ENCODE assay signal across 14 mouse cellular contexts in the genomic region with DNA sequence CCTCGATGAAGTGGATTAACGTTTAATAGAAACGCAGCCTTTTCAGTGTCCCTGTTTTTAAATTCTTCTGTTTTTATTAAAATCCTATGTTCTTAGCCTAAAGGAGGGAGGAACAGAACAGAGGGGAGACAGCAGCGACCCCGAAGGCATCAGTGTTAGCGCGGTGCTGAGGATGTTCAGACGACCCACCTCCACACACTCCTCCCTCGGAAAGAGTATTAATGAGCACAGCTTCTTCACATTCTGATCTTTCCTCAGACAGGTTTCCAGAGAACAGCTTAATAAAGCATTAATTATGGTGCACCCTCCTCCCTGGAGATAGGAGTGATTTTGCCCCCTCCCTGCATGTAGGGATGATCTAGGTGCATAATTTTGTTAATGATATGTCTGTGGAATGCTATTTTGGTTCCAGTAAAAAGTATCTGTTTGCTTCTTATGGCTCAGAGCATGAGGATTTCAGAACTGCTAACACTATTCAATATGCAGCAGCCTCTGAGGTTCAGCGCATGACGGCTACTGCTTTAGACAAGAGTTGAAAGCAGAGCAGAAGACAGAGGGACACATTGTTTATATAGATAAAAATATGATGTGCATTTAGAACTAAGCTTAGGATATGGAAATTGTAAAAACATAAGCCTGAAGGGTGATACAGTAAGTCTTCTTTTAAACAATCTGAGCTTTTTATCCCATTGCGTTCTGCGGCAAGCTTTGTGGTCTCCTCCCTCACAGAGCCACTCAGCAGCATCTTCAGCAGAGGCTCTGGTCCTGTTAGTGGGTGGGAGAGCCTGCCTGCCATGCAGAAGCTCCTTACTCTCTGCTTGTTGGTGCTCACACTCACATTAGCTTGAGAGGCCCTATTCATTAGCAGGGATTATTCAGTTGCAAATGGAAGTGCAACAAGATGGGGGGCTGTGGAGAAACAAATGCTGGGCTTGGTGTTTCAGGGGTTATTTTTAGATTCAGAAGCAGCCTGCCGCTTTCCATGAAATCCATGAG. TPM values are rescaled to one million over a fixed set of nuclear protein-coding genes. Genes with fewer than 3 reads are reported as not detected.
DNase-seq lines count a peak whose midpoint lies in the region; ATAC-seq and TF ChIP-seq lines count a peak whose summit lies in the region.
"Had no signal": no experiment of that assay in that cellular context is flagged by ENCODE, and none has a peak within 500 bp of the region (broad histone marks: within the 10 kb centered on the region; RNA-seq: fewer than 3 reads in every experiment).

No protein-coding gene starts in this region.

- TF ChIP-seq CTCF in brain, embryonic 14.5 days (IDR thresholded peaks at IDR 0.05; ENCODE audit: borderline replicate concordance, extremely low read depth, insufficient read depth, insufficient read length), result no peak

- H3K27ac ChIP-seq in intestine, embryonic 15.5 days, result no peak overlapping the region
- no peak overlapping the region; the same call in 1 of the 2 replicates for H3K27ac ChIP-seq in intestine, embryonic 16.5 days (ENCODE audit: low read length)

- no peaks in the 10 kb centered on the region for H3K36me3 ChIP-seq in intestine, embryonic 15.5 days
- no peaks in the 10 kb centered on the region for H3K36me3 ChIP-seq in intestine, embryonic 16.5 days (ENCODE audit: control insufficient read depth, insufficient read depth, low read length)

- no peak overlapping the region for H3K9ac ChIP-seq in intestine, embryonic 15.5 days
- H3K9ac ChIP-seq in intestine, embryonic 16.5 days (ENCODE audit: low read depth, low read length), result no peak overlapping the region

- H3K9me3 ChIP-seq in intestine, embryonic 15.5 days, result no peaks in the 10 kb centered on the region
- no peaks in the 10 kb centered on the region for H3K9me3 ChIP-seq in intestine, embryonic 16.5 days (ENCODE audit: control insufficient read depth, low read length)

- no peak; the same call in 1 of the 2 replicates for ATAC-seq in intestine, embryonic 15.5 days
- ATAC-seq in intestine, embryonic 16.5 days, result no peak

- H3K27me3 ChIP-seq in intestine, embryonic 15.5 days (replicated peaks), result no peaks in the 10 kb centered on the region
- H3K27me3 ChIP-seq in intestine, embryonic 16.5 days (replicated peaks; ENCODE audit: control insufficient read depth, insufficient read depth, low read length), result no peaks in the 10 kb centered on the region
- H3K27me3 ChIP-seq: CH12.LX had no signal

- 0 out of 2 replicates have a peak overlapping the region, but pooled peaks have one; percentile 6 for H3K4me2 ChIP-seq in intestine, embryonic 15.5 days (replicated peaks)
- no peak overlapping the region for H3K4me2 ChIP-seq in intestine, embryonic 16.5 days (ENCODE audit: low read depth, low read length)

- 62% methylated on average over 14 of the region's 14 CpGs for WGBS in intestine, embryonic 15.5 days
- WGBS in intestine, embryonic 16.5 days, result 61% methylated on average over 14 of the region's 14 CpGs

- no peak overlapping the region for H3K4me3 ChIP-seq in intestine, embryonic 15.5 days (replicated peaks)
- H3K4me3 ChIP-seq in intestine, embryonic 16.5 days (ENCODE audit: low read length), result no peak overlapping the region

- no peak for TF ChIP-seq POLR2A in brain, embryonic 14.5 days (IDR thresholded peaks at IDR 0.05; ENCODE audit: borderline replicate concordance, extremely low read depth, insufficient read depth, insufficient read length, poor library complexity, severe bottlenecking)

- peak; percentile 83 for DNase-seq in brain, embryonic 14.5 days (ENCODE audit: low read depth)
- peak; percentile 40 to 71 for DNase-seq in layer of hippocampus, adult 18-20 months (ENCODE audit: low spot score in 2 of 2)
- peak; percentile 50 to 54 for DNase-seq in right cerebral cortex, adult 2 months (ENCODE audit: low spot score in 2 of 2)
- DNase-seq in ovary, postnatal 10 days (ENCODE audit: low spot score), result no peak
- DNase-seq in thymus, adult 18-20 months, result no peak
- DNase-seq: adrenal gland, postnatal 36 days; gastrocnemius, postnatal 25 days; heart, postnatal 14 days; kidney, postnatal 10 days had no signal

- H3K4me1 ChIP-seq in intestine, embryonic 15.5 days (replicated peaks), result 0 out of 2 replicates have a peak, but pooled peaks cover 3% of the 10 kb centered on the region
- peaks cover 3% of the 10 kb centered on the region; the same call in 1 of the 2 replicates for H3K4me1 ChIP-seq in intestine, embryonic 16.5 days (ENCODE audit: control insufficient read depth, insufficient read depth, low read length)

RNA-seq across cellular contexts. Expression of gene Sh3gl2, which starts 27.8 kb away (rescaled TPM):
- polyA plus RNA-seq in intestine, embryonic 15.5 days (2015; fragmentation: Nextera tagmentation; extraction: Ambion mirVana), result 16.7 and 18.4 TPM in 2 replicates
- 17.4 and 20.0 TPM in 2 replicates for polyA plus RNA-seq in intestine, embryonic 16.5 days (2015; fragmentation: Nextera tagmentation; extraction: Ambion mirVana)
- 35.2 and 46.7 TPM in 2 replicates for polyA plus RNA-seq in brain, embryonic 14.5 days (2012; rRNA removed)
- total RNA-seq in layer of hippocampus, adult 18-20 months (2021), result 100 to 1,000 TPM; 289 to 293 TPM
- total RNA-seq: CH12.LX; megakaryocyte, adult 5-6 weeks had no signal
- polyA plus RNA-seq: liver, adult 2 months had no signal

Comparison
In these comparisons a context has a peak if more than half of its experiments do, and no peak if none do; other contexts are left out.
1. DNase-seq: peak in brain, embryonic 14.5 days (single experiment), layer of hippocampus, adult 18-20 months (2 of 2) and right cerebral cortex, adult 2 months (2 of 2); none in ovary, postnatal 10 days (single experiment) and thymus, adult 18-20 months (0 of 2).